Mouse (Mus musculus): ENCODE data around the gene Psg16.
"Not testable (repeated sequence)": the region's sequence is repeated elsewhere in the genome, so short reads cannot be mapped to it uniquely, and the experiment has no call there.

Gene Psg16

GRCm38 (mm10) chr7:17055287-17055946 is 18.4 kb upstream of the Psg16 start:
- DNase-seq (ENCODE audit: low read depth in 2 of 2, low spot score in 2 of 2), result no peak

DNA sequence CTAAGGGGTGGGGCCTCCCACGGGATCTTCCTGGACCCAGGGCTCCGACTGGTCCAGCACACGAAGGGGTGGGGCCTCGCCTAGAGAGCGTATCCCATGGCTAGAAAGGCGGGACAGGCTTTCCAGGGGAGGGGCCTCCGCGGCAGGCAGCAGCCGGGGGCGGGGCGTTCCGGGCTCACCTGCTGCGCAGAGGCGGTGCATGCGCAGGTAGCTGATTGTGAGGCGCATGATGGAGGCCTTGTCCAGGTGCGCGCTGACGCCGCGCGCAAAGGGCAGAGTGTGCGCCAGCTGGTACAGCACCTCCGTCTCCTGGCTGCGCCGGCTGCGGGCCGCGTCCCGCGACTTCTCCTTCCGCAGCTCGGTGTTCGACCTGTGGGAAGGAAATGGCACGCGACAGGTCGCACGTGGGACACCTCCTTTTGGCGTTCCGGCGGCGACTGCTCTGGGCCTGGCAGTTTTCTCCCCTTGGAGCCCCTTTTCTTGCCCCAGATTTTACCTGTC is 17.7 kb upstream of the Psg16 start:
- DNase-seq (ENCODE audit: low read depth in 2 of 2, low spot score in 2 of 2), result peak; percentile 25 to 30

DNA sequence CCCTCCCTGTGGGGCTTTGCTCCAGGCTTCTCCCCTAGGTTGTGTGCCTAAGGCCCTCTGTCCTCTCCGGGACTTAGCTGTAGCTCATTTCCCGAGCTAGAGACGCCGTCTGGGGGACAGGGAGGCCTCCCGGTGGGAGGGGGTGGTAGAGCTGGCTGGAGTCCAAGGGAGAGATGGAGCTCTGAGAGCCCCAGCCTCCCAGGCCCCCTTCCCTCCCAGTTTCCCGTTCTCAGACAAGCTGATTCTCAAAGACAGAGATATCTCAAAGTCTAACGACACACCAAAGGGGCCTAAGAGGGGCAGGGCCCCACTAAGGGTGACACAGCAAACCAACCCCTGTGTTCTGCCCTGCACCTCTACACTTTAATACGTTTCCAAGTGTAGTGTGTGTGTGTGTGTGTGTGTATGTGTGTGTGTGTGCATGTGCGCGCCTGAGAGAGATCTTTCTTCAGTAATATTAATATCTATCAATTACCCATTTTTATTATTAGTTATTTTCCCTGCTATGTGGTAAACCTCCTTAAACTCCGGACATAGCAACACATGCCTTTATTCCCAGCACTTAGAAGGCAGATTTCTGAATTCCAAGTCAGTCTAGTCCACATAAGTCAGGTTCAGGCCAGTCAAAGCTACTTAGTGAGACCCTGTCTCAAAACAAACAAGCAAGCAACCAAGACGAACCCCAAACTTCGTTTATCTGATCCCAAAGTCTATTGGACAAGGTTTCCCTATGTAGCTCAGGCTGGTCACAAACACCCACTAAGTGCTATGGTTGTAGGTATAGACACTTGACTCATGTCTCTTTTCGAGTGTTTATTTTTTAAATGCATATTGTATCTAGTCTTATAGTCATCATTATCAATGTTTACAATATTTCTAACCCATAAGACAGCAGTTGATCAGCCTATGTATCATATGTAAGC is 17.0 kb upstream of the Psg16 start:
- no peak for DNase-seq (ENCODE audit: low read depth in 2 of 2, low spot score in 2 of 2)

- DNase-seq (ENCODE audit: low read depth in 2 of 2, low spot score in 2 of 2), result no peak
Observed at GRCm38 (mm10) chr7:17058071-17058689, 15.7 kb upstream of the Psg16 start.

DNA sequence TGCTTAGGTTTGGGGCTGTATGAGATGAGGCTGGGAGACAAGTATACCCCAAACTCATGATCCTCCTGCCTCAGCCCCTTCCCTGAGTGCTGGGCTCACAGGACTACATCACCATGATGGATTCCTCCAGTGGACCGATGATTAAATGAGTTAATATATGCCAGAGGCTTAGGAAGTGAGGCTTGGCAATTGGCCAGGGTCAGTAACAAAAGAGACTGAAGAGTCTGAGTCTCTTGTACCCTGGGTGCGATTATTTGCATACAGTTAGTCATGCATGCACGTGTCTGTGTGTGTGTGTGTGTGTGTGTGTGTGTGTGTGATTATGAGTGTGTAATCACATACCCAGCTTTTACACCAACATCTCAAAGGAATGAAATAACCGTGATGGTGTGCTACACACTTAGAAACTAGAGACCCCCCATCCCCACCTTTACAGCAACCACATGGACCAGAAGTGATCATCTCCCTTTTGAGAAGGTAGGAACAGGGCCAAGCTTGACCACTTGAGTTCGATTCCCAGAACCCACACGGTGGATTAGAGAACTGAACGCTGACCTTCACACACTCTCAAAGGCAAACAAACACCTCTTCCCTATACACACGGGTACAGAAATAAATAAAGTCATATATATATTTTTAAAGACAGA is 14.9 kb upstream of the Psg16 start:
- no peak for DNase-seq (ENCODE audit: low read depth in 2 of 2, low spot score in 2 of 2)

- no peak for DNase-seq (ENCODE audit: low read depth in 2 of 2, low spot score in 2 of 2)
Observed at GRCm38 (mm10) chr7:17059463-17059844, 14.4 kb upstream of the Psg16 start.

- DNase-seq (ENCODE audit: low read depth in 2 of 2, low spot score in 2 of 2), result no peak
Observed at GRCm38 (mm10) chr7:17060031-17060781, 13.6 kb upstream of the Psg16 start.

DNA sequence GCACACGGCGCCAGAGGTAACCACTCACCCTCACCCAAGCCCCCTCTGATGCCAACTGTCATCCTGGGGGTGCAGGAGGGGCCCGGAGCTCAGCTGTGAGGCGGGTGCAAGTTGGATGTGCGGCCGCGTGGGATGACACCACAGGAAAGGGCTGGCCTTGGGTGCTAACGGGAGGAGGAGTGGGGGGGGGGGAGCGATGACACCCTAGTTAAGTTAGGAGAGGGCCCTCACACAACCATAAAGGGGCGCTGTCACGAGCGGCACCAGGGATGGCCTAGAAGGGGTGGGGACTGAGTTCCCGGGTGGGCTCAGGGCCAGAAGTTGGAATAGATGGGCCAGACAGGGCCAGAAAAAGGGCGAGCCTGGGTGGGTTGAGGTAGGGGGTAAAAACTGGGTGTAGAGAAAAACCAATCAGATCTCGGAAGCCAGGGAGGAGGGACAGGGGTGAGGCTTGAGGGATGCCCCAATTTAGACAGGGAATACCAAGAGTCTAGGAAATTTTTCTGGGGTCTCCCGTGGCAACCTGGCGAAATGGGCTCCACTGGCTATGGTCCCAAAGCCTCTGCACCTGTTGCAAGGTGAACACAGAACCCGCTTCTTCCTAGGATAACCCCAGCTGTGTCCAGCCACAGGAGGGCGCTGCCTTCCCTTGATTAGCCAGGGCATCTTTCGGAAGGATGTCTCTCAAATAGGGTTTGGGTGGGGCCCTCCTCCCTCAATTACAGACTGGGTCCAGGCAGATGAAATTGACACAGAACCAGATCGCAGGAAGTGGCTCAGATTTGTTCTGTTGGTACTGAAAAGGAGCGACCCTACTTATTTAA is 12.8 kb upstream of the Psg16 start:
- no peak for DNase-seq (ENCODE audit: low read depth in 2 of 2, low spot score in 2 of 2)

- no peak for DNase-seq (ENCODE audit: low read depth in 2 of 2, low spot score in 2 of 2)
Observed at GRCm38 (mm10) chr7:17062389-17062788, 11.5 kb upstream of the Psg16 start, which contains the start of gene Hif3a. Gene Hif3a, minus strand, starts transcription at chr7:17062427.

- DNase-seq (ENCODE audit: low read depth in 2 of 2, low spot score in 2 of 2), result no peak
Observed at GRCm38 (mm10) chr7:17062845-17063244, 11.0 kb upstream of the Psg16 start.

DNA sequence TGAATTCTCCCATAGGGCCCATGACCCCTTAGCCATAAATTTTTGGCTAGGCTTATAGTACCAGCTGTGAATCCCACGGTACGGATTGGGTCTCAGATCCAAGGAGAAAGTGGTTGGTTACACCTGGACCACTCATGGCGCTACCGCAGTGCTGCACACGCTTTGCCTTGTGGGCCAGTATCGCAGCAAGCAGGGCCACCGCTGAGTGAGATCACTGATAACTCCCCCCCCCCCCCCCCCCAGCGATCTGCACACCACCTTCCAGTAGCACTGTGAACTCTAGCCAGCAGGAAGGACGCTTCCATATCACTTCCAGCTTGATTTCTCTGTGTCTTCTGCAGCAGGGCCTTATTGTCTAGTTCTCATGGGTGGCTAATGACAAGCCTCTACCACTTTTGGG is 8.2 kb upstream of the Psg16 start:
- no peak for DNase-seq (ENCODE audit: low read depth in 2 of 2, low spot score in 2 of 2)

DNA sequence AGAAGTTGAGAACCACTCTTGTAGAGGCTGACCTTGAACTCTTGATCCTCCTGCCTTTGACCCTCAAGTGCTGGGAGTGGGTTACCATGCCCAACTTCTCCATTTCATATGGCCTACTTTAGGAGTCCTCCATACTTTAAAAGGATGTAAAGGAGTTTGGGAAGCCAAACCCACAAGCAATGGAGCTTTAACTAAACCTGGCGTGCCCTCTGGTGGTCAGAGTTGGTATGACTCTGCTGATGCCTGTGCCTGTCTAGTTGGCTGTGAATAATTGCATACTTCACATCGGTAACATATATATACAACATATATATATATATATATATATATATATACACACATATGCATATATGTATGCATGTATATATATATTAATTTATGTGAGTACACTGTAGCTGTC is 7.4 kb upstream of the Psg16 start:
- DNase-seq (ENCODE audit: low read depth in 2 of 2, low spot score in 2 of 2), result peak; percentile 43 to 68

- no peak for DNase-seq (ENCODE audit: low read depth in 2 of 2, low spot score in 2 of 2)
Observed at GRCm38 (mm10) chr7:17067000-17067399, 6.8 kb upstream of the Psg16 start.

- not testable (repeated sequence) for DNase-seq (ENCODE audit: low read depth in 2 of 2, low spot score in 2 of 2)
Observed at GRCm38 (mm10) chr7:17067651-17068050, 6.2 kb upstream of the Psg16 start.

DNA sequence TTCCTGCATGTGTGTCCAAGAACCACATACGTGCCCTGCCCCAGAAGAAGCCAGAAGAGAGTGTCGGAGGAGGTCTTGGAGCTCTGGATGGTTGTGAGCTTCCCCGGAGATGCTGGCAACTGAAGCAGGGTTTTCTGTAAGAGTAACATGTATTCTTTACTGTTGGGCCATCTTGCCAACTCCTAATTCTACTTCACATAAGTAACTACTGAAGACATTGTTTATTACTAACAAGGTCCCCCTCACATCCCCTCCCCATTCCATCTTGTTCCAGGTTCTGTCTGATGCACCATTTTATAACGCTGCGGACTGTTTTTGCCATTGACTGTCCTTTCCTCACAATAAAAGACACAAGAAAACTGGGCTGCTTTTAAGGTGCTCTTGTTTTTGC is 332 bp upstream of the Psg16 start:
- DNase-seq (ENCODE audit: low read depth in 2 of 2, low spot score in 2 of 2), result no peak

- DNase-seq (ENCODE audit: low read depth in 2 of 2, low spot score in 2 of 2), result no peak
Observed at GRCm38 (mm10) chr7:17076542-17076941, 2.7 kb downstream of the Psg16 start.

GRCm38 (mm10) chr7:17078076-17078654 is 4.3 kb downstream of the Psg16 start:
- DNase-seq (ENCODE audit: low read depth in 2 of 2, low spot score in 2 of 2), result no peak

- DNase-seq (ENCODE audit: low read depth in 2 of 2, low spot score in 2 of 2), result no peak
Observed at GRCm38 (mm10) chr7:17082766-17083165, 8.9 kb downstream of the Psg16 start.

GRCm38 (mm10) chr7:17087731-17088130 is 13.9 kb downstream of the Psg16 start:
- DNase-seq (ENCODE audit: low read depth in 2 of 2, low spot score in 2 of 2), result no peak

Data from CD8-positive naive resting alpha-beta T cell, adult 2 months (primary cell).